In the genomic region with DNA sequence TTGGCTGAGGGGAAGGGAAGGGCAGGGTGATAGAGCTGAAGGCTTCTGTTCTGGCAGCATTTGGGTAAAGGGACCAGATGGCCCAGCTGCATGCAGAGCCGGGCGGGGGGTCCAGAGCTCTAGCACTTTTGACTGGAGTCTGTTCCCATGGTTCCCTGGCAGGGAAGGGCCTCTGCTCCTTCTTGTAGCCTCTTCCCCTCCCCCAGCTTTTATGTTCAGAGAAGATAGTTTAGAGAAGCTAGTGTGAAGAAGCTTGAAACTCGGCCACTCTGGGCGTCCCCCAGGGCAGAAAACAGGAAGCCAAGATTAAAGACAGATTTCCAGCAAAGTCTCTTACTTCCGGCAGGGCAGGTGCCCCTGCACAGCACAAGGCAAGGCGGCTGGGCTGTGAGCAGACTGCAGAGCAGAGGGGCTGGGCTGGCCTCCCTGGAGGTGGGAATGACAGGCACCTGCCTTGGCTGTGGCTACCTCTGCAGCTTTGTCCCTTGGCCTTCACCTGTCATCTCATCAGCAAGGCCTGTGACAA, we compare ENCODE assay signal across 8 mouse cellular contexts. TPM values are rescaled to one million over a fixed set of nuclear protein-coding genes. Genes with fewer than 3 reads are reported as not detected.
A peak's percentile ranks its signal among the peaks of the same experiment; 100 is the strongest.
DNase-seq lines count a peak whose midpoint lies in the region; ATAC-seq and TF ChIP-seq lines count a peak whose summit lies in the region.
"Had no signal": no experiment of that assay in that cellular context is flagged by ENCODE, and none has a peak within 500 bp of the region (broad histone marks: within the 10 kb centered on the region; RNA-seq: fewer than 3 reads in every experiment).

No protein-coding gene starts in this region.

- no peak overlapping the region for H3K4me3 ChIP-seq in kidney, embryonic 15.5 days (replicated peaks)
- no peak overlapping the region for H3K4me3 ChIP-seq in hindbrain, postnatal 0 days (ENCODE audit: low read length)

- H3K27me3 ChIP-seq in kidney, embryonic 15.5 days, result peaks cover 11% of the 10 kb centered on the region; the same call in 1 of the 2 replicates
- no peaks in the 10 kb centered on the region for H3K27me3 ChIP-seq in hindbrain, postnatal 0 days (ENCODE audit: insufficient read depth, low read length)

- 0 out of 2 replicates have a peak overlapping the region, but pooled peaks have one; percentile 22 for H3K27ac ChIP-seq in kidney, embryonic 15.5 days
- peak overlapping the region; percentile 67 for H3K27ac ChIP-seq in hindbrain, postnatal 0 days

- no peak overlapping the region for H3K9ac ChIP-seq in kidney, embryonic 15.5 days
- no peak overlapping the region for H3K9ac ChIP-seq in hindbrain, postnatal 0 days (replicated peaks; ENCODE audit: low read length)

- peaks cover 14% of the 10 kb centered on the region for H3K4me1 ChIP-seq in kidney, embryonic 15.5 days
- peaks cover 4% of the 10 kb centered on the region; the same call in 1 of the 2 replicates for H3K4me1 ChIP-seq in hindbrain, postnatal 0 days (ENCODE audit: insufficient read depth, low read length)

- no peak for ATAC-seq in kidney, embryonic 15.5 days (replicated peaks; ENCODE audit: low FRiP score)
- ATAC-seq in activated CD4-positive, CD25-positive, alpha-beta regulatory T cell, adult 4 months, result peak; percentile 50
- peak; percentile 72 for ATAC-seq in hindbrain, postnatal 0 days

- no peaks in the 10 kb centered on the region for H3K36me3 ChIP-seq in kidney, embryonic 15.5 days
- no peaks in the 10 kb centered on the region for H3K36me3 ChIP-seq in hindbrain, postnatal 0 days (ENCODE audit: insufficient read depth, low read length)

- H3K9me3 ChIP-seq in kidney, embryonic 15.5 days (replicated peaks), result no peaks in the 10 kb centered on the region
- no peaks in the 10 kb centered on the region for H3K9me3 ChIP-seq in hindbrain, postnatal 0 days (ENCODE audit: low read length)

- no peak overlapping the region for H3K4me2 ChIP-seq in kidney, embryonic 15.5 days
- no peak overlapping the region for H3K4me2 ChIP-seq in hindbrain, postnatal 0 days (ENCODE audit: low read depth, low read length)

- TF ChIP-seq CTCF in hindbrain, postnatal 0 days (IDR thresholded peaks at IDR 0.05; ENCODE audit: low read depth), result no peak

- DNase-seq in kidney, adult 11 months, result no peak
- peak; percentile 75 for DNase-seq in hindbrain, postnatal 0 days (ENCODE audit: low spot score)
- peak; percentile 63 to 76 for DNase-seq in natural killer cell, adult 2 months (ENCODE audit: low spot score in 2 of 2)
- no peak for DNase-seq in gastrocnemius, postnatal 4 days (ENCODE audit: low spot score in 2 of 2)
- DNase-seq in ovary, postnatal 14 days (ENCODE audit: low spot score), result no peak

- WGBS in kidney, embryonic 15.5 days, result 30% methylated on average over 6 of the region's 6 CpGs
- 21% methylated on average over 6 of the region's 6 CpGs for WGBS in hindbrain, postnatal 0 days

RNA-seq across cellular contexts. Expression of a gene that starts 2.6 kb away (rescaled TPM):
- polyA plus RNA-seq in kidney, embryonic 15.5 days (2015; fragmentation: Nextera tagmentation; extraction: Ambion mirVana), result 27.2 and 27.9 TPM in 2 replicates
- polyA plus RNA-seq in activated CD4-positive, CD25-positive, alpha-beta regulatory T cell, adult 4 months (2017; shearing (Covaris generic)), result 100 to 1,000 TPM; 118 to 146 TPM
- 128 and 129 TPM in 2 replicates for total RNA-seq in hindbrain, postnatal 0 days (2014; rRNA removed)
- polyA plus RNA-seq in hindbrain, postnatal 0 days (2015; fragmentation: Nextera tagmentation; extraction: Ambion mirVana), result 39.4 and 44.4 TPM in 2 replicates
- total RNA-seq in gastrocnemius, postnatal 4 days (2021), result 10 to 100 TPM; 39.5 to 42.9 TPM

RNA-seq across cellular contexts. Expression of a gene that starts 30.3 kb away (rescaled TPM):
- not detected in 2 replicates for polyA plus RNA-seq in kidney, embryonic 15.5 days (2015; fragmentation: Nextera tagmentation; extraction: Ambion mirVana)
- not detected for polyA plus RNA-seq in activated CD4-positive, CD25-positive, alpha-beta regulatory T cell, adult 4 months (2017; shearing (Covaris generic))
- total RNA-seq in hindbrain, postnatal 0 days (2014; rRNA removed), result not detected in 2 replicates
- polyA plus RNA-seq in hindbrain, postnatal 0 days (2015; fragmentation: Nextera tagmentation; extraction: Ambion mirVana), result not detected in 2 replicates
- not detected for total RNA-seq in gastrocnemius, postnatal 4 days (2021)
- polyA plus RNA-seq: cortical plate, adult 2 months had no signal

RNA-seq across cellular contexts. Expression of a gene that starts 32.7 kb away (rescaled TPM):
- polyA plus RNA-seq in kidney, embryonic 15.5 days (2015; fragmentation: Nextera tagmentation; extraction: Ambion mirVana), result not detected in 2 replicates
- not detected for polyA plus RNA-seq in activated CD4-positive, CD25-positive, alpha-beta regulatory T cell, adult 4 months (2017; shearing (Covaris generic))
- total RNA-seq in hindbrain, postnatal 0 days (2014; rRNA removed), result not detected in 2 replicates
- not detected in 2 replicates for polyA plus RNA-seq in hindbrain, postnatal 0 days (2015; fragmentation: Nextera tagmentation; extraction: Ambion mirVana)
- total RNA-seq in gastrocnemius, postnatal 4 days (2021), result under 1 TPM in 1 of 2 experiments, not detected in 1; 0.16 TPM
- polyA plus RNA-seq: cortical plate, adult 2 months had no signal

RNA-seq across cellular contexts. Expression of a gene that starts 36.9 kb away (rescaled TPM):
- polyA plus RNA-seq in kidney, embryonic 15.5 days (2015; fragmentation: Nextera tagmentation; extraction: Ambion mirVana), result 0.08 and 0.22 TPM in 2 replicates
- not detected for polyA plus RNA-seq in activated CD4-positive, CD25-positive, alpha-beta regulatory T cell, adult 4 months (2017; shearing (Covaris generic))
- 0.05 and 0.07 TPM in 2 replicates for total RNA-seq in hindbrain, postnatal 0 days (2014; rRNA removed)
- 0.10 and 0.24 TPM in 2 replicates for polyA plus RNA-seq in hindbrain, postnatal 0 days (2015; fragmentation: Nextera tagmentation; extraction: Ambion mirVana)
- not detected for total RNA-seq in gastrocnemius, postnatal 4 days (2021)

RNA-seq across cellular contexts. Expression of a gene that starts 44.8 kb away (rescaled TPM):
- polyA plus RNA-seq in kidney, embryonic 15.5 days (2015; fragmentation: Nextera tagmentation; extraction: Ambion mirVana), result not detected in 2 replicates
- not detected for polyA plus RNA-seq in activated CD4-positive, CD25-positive, alpha-beta regulatory T cell, adult 4 months (2017; shearing (Covaris generic))
- 0.10 TPM in 1 of 2 replicates, not detected in the other for total RNA-seq in hindbrain, postnatal 0 days (2014; rRNA removed)
- polyA plus RNA-seq in hindbrain, postnatal 0 days (2015; fragmentation: Nextera tagmentation; extraction: Ambion mirVana), result 0.79 and 1.2 TPM in 2 replicates
- total RNA-seq in gastrocnemius, postnatal 4 days (2021), result not detected

Comparison
In these comparisons a context has a peak if more than half of its experiments do, and no peak if none do; other contexts are left out.
1. DNase-seq: peak in hindbrain, postnatal 0 days (single experiment) and natural killer cell, adult 2 months (2 of 2); none in kidney, adult 11 months (single experiment), gastrocnemius, postnatal 4 days (0 of 2) and ovary, postnatal 14 days (single experiment).